Mouse (Mus musculus) MEL (cell line): Measurements from ENCODE around the gene Atp6v1e1. TPM values are rescaled to one million over a fixed set of nuclear protein-coding genes. Genes with fewer than 3 reads are reported as not detected.

ENCODE experiments used
- DNase-seq: peaks from one replicate; pipeline ENCODE4 v3.0.0; 2011; ENCODE audit warnings: low read depth, low spot score
- H3K27ac ChIP-seq: 2 replicates; pipeline ENCODE4 v1.5.1; 2012; ENCODE audit warnings: low read depth, mild to moderate bottlenecking, control low read depth, low read length, moderate library complexity; ENCODE audit not compliant: control insufficient read depth
- H3K27me3 ChIP-seq, 2 experiments: fragments of 150-350 bp in 1 of 2; sonication (generic) in 1 of 2; 2 replicates each; pipeline ENCODE4 v1.6.1; 2012; ENCODE audit warnings: low read length in 2 of 2, mild to moderate bottlenecking in 2 of 2, improper control_type of control experiment in 1 of 2, moderate library complexity in 1 of 2; ENCODE audit not compliant: insufficient read depth in 2 of 2, control insufficient read depth in 1 of 2
- H3K36me3 ChIP-seq, 2 experiments: 2 replicates each; pipeline ENCODE4 v1.6.1; 2012 to 2014; ENCODE audit warnings: low read length in 2 of 2, improper control_type of control experiment in 1 of 2, inconsistent platforms in 1 of 2, mild to moderate bottlenecking in 1 of 2; ENCODE audit not compliant: insufficient read depth in 2 of 2, control insufficient read depth in 1 of 2
- H3K4me1 ChIP-seq, 2 experiments: fragments of 150-350 bp in 1 of 2; sonication (generic) in 1 of 2; 2 replicates each; pipeline ENCODE4 v1.6.1; 2012; ENCODE audit warnings: low read length in 2 of 2, improper control_type of control experiment in 1 of 2, mild to moderate bottlenecking in 1 of 2; ENCODE audit not compliant: insufficient read depth in 2 of 2, control insufficient read depth in 1 of 2
- H3K4me3 ChIP-seq, 2 experiments: fragments of 150-350 bp in 1 of 2; sonication (generic) in 1 of 2; 2 replicates each; pipeline ENCODE4 v1.5.1; 2012; ENCODE audit warnings: low read depth in 2 of 2, low read length in 2 of 2, mild to moderate bottlenecking in 2 of 2, moderate library complexity in 2 of 2, control low read depth in 1 of 2, improper control_type of control experiment in 1 of 2; ENCODE audit not compliant: control insufficient read depth in 1 of 2, insufficient read depth in 1 of 2
- H3K79me2 ChIP-seq: 2 replicates; pipeline ENCODE4 v1.6.1; 2012; ENCODE audit warnings: mild to moderate bottlenecking, low read length, moderate library complexity; ENCODE audit not compliant: control insufficient read depth, poor library complexity, insufficient read depth
- H3K9ac ChIP-seq: 2 replicates; pipeline ENCODE4 v1.6.1; 2012; ENCODE audit warnings: low read depth, mild to moderate bottlenecking, control low read depth, low read length, moderate library complexity; ENCODE audit not compliant: control insufficient read depth, poor library complexity, severe bottlenecking
- H3K9me3 ChIP-seq: fragments of 150-350 bp; sonication (generic); replicated peaks from 2 replicates; pipeline ENCODE4 v1.6.1; 2012; ENCODE audit warnings: mild to moderate bottlenecking, low read length, improper control_type of control experiment, moderate library complexity; ENCODE audit not compliant: insufficient read depth
- BHLHE40 ChIP-seq: IDR thresholded peaks from 2 replicates; pipeline ENCODE4 v1.6.1; 2012; ENCODE audit warnings: low read depth, mild to moderate bottlenecking, inconsistent platforms, low read length, improper control_type of control experiment, borderline replicate concordance
- CTCF ChIP-seq, 3 experiments: IDR thresholded peaks in 2 of 3; conservative IDR thresholded peaks in 1 of 3; 2 replicates each; pipeline ENCODE4 v1.5.1; 2011 to 2012; ENCODE audit warnings: low read length in 3 of 3, low read depth in 2 of 3, mild to moderate bottlenecking in 2 of 3, improper control_type of control experiment in 1 of 3, inconsistent platforms in 1 of 3, mixed read lengths in 1 of 3, moderate library complexity in 1 of 3; ENCODE audit not compliant: control insufficient read depth in 1 of 3, insufficient read depth in 1 of 3, poor library complexity in 1 of 3, severe bottlenecking in 1 of 3
- ELF1 ChIP-seq: IDR thresholded peaks from 2 replicates; pipeline ENCODE4 v1.6.1; 2014; ENCODE audit warnings: low read depth, mild to moderate bottlenecking, inconsistent platforms, low read length, improper control_type of control experiment, moderate library complexity
- GATA1 ChIP-seq: IDR thresholded peaks from 2 replicates; pipeline ENCODE4 v1.6.1; 2011; ENCODE audit warnings: low read depth, low read length, improper control_type of control experiment
- JUND ChIP-seq: IDR thresholded peaks from 2 replicates; pipeline ENCODE4 v1.6.1; 2011; ENCODE audit warnings: low read depth, mild to moderate bottlenecking, improper control_type of control experiment, low read length
- MAX ChIP-seq: IDR thresholded peaks from 2 replicates; pipeline ENCODE4 v1.6.1; 2011; ENCODE audit warnings: low read length, improper control_type of control experiment
- MXI1 ChIP-seq: IDR thresholded peaks from 2 replicates; pipeline ENCODE4 v1.6.1; 2011; ENCODE audit warnings: mild to moderate bottlenecking, low read depth, low read length, improper control_type of control experiment
- MYC ChIP-seq: IDR thresholded peaks from 2 replicates; pipeline ENCODE4 v1.6.1; 2011; ENCODE audit warnings: low read depth, mild to moderate bottlenecking, low read length, improper control_type of control experiment, moderate library complexity
- NELFE ChIP-seq: IDR thresholded peaks from 2 replicates; pipeline ENCODE4 v1.6.1; 2011; ENCODE audit warnings: low read depth, low read length, improper control_type of control experiment
- NRF1 ChIP-seq: IDR thresholded peaks from 2 replicates; pipeline ENCODE4 v1.6.1; 2014; ENCODE audit warnings: low read depth, mild to moderate bottlenecking, inconsistent platforms, low read length, improper control_type of control experiment, moderate library complexity; ENCODE audit not compliant: poor library complexity, insufficient read depth, severe bottlenecking
- POLR2A ChIP-seq, 2 experiments: IDR thresholded peaks; 2 replicates each; pipeline ENCODE4 v1.6.1; 2011 to 2012; ENCODE audit warnings: low read length in 2 of 2, mild to moderate bottlenecking in 2 of 2, control low read depth in 1 of 2, improper control_type of control experiment in 1 of 2, low read depth in 1 of 2, moderate library complexity in 1 of 2; ENCODE audit not compliant: control insufficient read depth in 1 of 2, insufficient read depth in 1 of 2, poor library complexity in 1 of 2
- POLR2AphosphoS2 ChIP-seq: IDR thresholded peaks from 2 replicates; pipeline ENCODE4 v1.6.1; 2011; ENCODE audit warnings: low read length, improper control_type of control experiment
- RAD21 ChIP-seq: IDR thresholded peaks from 2 replicates; pipeline ENCODE4 v1.6.1; 2011; ENCODE audit warnings: mild to moderate bottlenecking, low read depth, low read length, improper control_type of control experiment
- SIN3A ChIP-seq: IDR thresholded peaks from 2 replicates; pipeline ENCODE4 v1.6.1; 2012; ENCODE audit warnings: low read length, improper control_type of control experiment, inconsistent platforms
- SMC3 ChIP-seq: IDR thresholded peaks from 2 replicates; pipeline ENCODE4 v1.6.1; 2011; ENCODE audit warnings: low read depth, low read length, improper control_type of control experiment
- TCF12 ChIP-seq: IDR thresholded peaks from 2 replicates; pipeline ENCODE4 v1.6.1; 2014; ENCODE audit warnings: low read depth, mild to moderate bottlenecking, inconsistent platforms, low read length, improper control_type of control experiment, moderate library complexity
- ZC3H11A ChIP-seq: IDR thresholded peaks from 2 replicates; pipeline ENCODE4 v1.6.1; 2012; ENCODE audit warnings: low read depth, mild to moderate bottlenecking, inconsistent platforms, low read length, improper control_type of control experiment
- ZKSCAN1 ChIP-seq: IDR thresholded peaks from 2 replicates; pipeline ENCODE4 v1.6.1; 2012; ENCODE audit warnings: low read depth, mild to moderate bottlenecking, inconsistent platforms, low read length, improper control_type of control experiment, moderate library complexity
- ZMIZ1 ChIP-seq: IDR thresholded peaks from 2 replicates; pipeline ENCODE4 v1.6.1; 2012; ENCODE audit warnings: low read depth, mild to moderate bottlenecking, inconsistent platforms, low read length, improper control_type of control experiment, moderate library complexity
- ZNF384 ChIP-seq: IDR thresholded peaks from 2 replicates; pipeline ENCODE4 v1.6.1; 2012; ENCODE audit warnings: low read depth, mild to moderate bottlenecking, inconsistent platforms, low read length, improper control_type of control experiment
- polyA plus RNA-seq, 2 experiments: library from polyadenylated mRNA; stranded (reverse) in 1 of 2; unstranded in 1 of 2; fragments of >175 nt in 1 of 2; fragments of >200 nt in 1 of 2; gene quantifications; 2 replicates each; pipeline versions ENCODE4 v1.2.1 to v1.2.4; 2012; ENCODE audit warnings: low replicate concordance in 2 of 2, low read depth in 1 of 2; ENCODE audit not compliant: insufficient read length in 2 of 2, insufficient read depth in 1 of 2, missing spikeins in 1 of 2
- total RNA-seq: library from RNA; depleted of rRNA; stranded (reverse); fragments of 300-350 nt; gene quantifications from 2 replicates; pipeline ENCODE4 v1.2.3, GENCODE M21; 2012

Gene Atp6v1e1
- total and polyA plus RNA-seq, 3 experiments, result 123 to 129 TPM; not detected in 1

DNA sequence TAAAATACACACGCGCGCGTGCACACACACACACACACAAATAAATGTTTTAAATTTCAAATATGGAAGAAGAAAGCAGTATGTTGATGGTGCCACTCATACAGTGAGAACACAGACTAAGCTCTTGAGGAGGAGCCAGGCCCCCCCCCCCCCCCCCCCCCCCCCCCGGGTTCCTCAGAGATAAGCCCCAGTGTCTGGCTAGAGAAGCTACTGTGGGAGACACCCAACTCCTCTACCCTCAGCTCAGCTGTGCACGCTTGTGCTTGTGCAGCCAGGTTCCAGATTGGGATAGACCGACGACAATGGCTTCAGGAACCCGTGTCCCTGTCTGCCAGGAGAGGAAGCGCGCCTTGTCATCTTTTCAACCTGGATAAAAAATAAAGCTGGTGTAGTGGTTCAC, 32.4 kb downstream of the Atp6v1e1 start (continued):
- TF ChIP-seq NRF1, result no peak
- no peak for TF ChIP-seq ZKSCAN1
- no peak for TF ChIP-seq ZMIZ1
- no peak for TF ChIP-seq MYC
- no peak; the same call in 1 of the 2 replicates for TF ChIP-seq TCF12
- no peak for TF ChIP-seq ELF1

DNA sequence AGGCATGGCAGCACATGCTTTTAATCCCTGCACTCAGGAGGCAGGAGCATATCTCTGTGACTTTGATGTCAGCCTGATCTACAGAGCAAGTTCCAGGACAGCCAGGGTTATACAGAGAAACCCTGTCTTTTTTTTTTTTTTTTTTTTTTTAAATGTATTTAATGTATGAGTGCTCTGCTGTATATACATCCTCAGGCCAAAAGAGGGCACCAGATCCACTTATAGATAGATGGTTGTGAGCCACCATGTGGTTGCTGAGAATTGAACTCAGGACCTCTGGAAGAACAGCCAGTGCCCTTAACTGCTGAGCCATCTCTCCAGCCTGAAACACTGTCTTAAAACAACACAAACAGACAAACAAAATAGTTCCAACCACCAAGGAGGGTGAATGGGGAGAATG, 33.7 kb downstream of the Atp6v1e1 start:
- TF ChIP-seq JUND, result no peak
- TF ChIP-seq BHLHE40, result no peak
- TF ChIP-seq MAX, result 0 out of 2 replicates have a peak, but pooled peaks have one; percentile 33
- no peak for TF ChIP-seq ELF1
- peak; percentile 58 for TF ChIP-seq SMC3
- no peak for TF ChIP-seq POLR2A (IDR thresholded peaks at IDR 0.05; ENCODE audit: control insufficient read depth in 1 of 2, insufficient read depth in 1 of 2, low read depth in 1 of 2, low read length in 2 of 2, poor library complexity in 1 of 2)
- TF ChIP-seq POLR2AphosphoS2, result no peak; the same call in 1 of the 2 replicates
- TF ChIP-seq MXI1, result peak; percentile 41; the same call in 1 of the 2 replicates
- no peak for TF ChIP-seq TCF12
- TF ChIP-seq ZC3H11A, result peak; percentile 33
- no peak for TF ChIP-seq NELFE
- TF ChIP-seq NRF1, result no peak
- 0 out of 2 replicates have a peak, but pooled peaks have one; percentile 51 for TF ChIP-seq MYC
- TF ChIP-seq SIN3A, result peak; percentile 48; the same call in 1 of the 2 replicates
- no peak for TF ChIP-seq GATA1
- TF ChIP-seq CTCF (IDR thresholded peaks at IDR 0.05 in 2 of 3, conservative IDR thresholded peaks at IDR 0.05 in 1 of 3; ENCODE audit: control insufficient read depth in 1 of 3, insufficient read depth in 1 of 3, low read depth in 2 of 3, low read length in 3 of 3, poor library complexity in 1 of 3, severe bottlenecking in 1 of 3), result peak in 2 of 3 experiments; percentile 34 to 60; a peak in 3 of 6 replicates
- TF ChIP-seq RAD21, result peak; percentile 56
- peak; percentile 95 for TF ChIP-seq ZNF384
- peaks cover 9 to 33% of the 10 kb centered on the region in 2 experiments for H3K4me1 ChIP-seq
- H3K79me2 ChIP-seq, result no peaks in the 10 kb centered on the region
- H3K9me3 ChIP-seq, result no peaks in the 10 kb centered on the region
- no peak overlapping the region for H3K9ac ChIP-seq
- H3K4me3 ChIP-seq, result no peak overlapping the region
- H3K36me3 ChIP-seq, result peaks cover 1 to 17% of the 10 kb centered on the region in 2 experiments; a peak in 2 of 4 replicates
- H3K27me3 ChIP-seq, result no peaks in the 10 kb centered on the region
- H3K27ac ChIP-seq, result no peak overlapping the region
- peak; percentile 75 for DNase-seq
